Mouse (Mus musculus): ENCODE measurements around the gene Gfra1. TPM values are rescaled to one million over a fixed set of nuclear protein-coding genes. Genes with fewer than 3 reads are reported as not detected.

The Gfra1 gene
- polyA plus RNA-seq, 2 experiments: 19.5 to 19.9 TPM

- Histone ChIP-seq H3K4me1 (ENCODE audit: control insufficient read depth, insufficient read depth, low read length) (no peaks in the 10 kb centered on the region), H3K4me3 (replicated peaks; ENCODE audit: low read length) (no peak overlapping the region), H3K9me3 (ENCODE audit: control insufficient read depth, low read length) (peaks cover 10% of the 10 kb centered on the region), H3K27me3 (ENCODE audit: control insufficient read depth, insufficient read depth, low read length) (no peaks in the 10 kb centered on the region), H3K4me2 (replicated peaks; ENCODE audit: low read depth, low read length, severe bottlenecking) (no peak overlapping the region), H3K9ac (ENCODE audit: low read depth, low read length, severe bottlenecking) (no peak overlapping the region), H3K36me3 (ENCODE audit: control insufficient read depth, insufficient read depth, low read length) (no peaks in the 10 kb centered on the region), H3K27ac (replicated peaks; ENCODE audit: low read depth, low read length) (no peak overlapping the region)
- 93% methylated on average over 5 of the region's 5 CpGs for WGBS
- no peak for ATAC-seq (ENCODE audit: low FRiP score, low read depth)
- TF ChIP-seq POLR2A (IDR thresholded peaks at IDR 0.05; ENCODE audit: borderline replicate concordance, extremely low read depth, insufficient read depth, insufficient read length): no peak
- DNase-seq (ENCODE audit: low spot score): no peak
Observed at GRCm38 (mm10) chr19:58315681-58316080, 140.0 kb downstream of the Gfra1 start.

- no peak overlapping the region for H3K27ac ChIP-seq (replicated peaks; ENCODE audit: low read depth, low read length)
- ATAC-seq (ENCODE audit: low FRiP score, low read depth) (no peak), DNase-seq (ENCODE audit: low spot score) (no peak)
- no peaks in the 10 kb centered on the region for H3K36me3 ChIP-seq (ENCODE audit: control insufficient read depth, insufficient read depth, low read length)
- H3K9me3 ChIP-seq (ENCODE audit: control insufficient read depth, low read length): peaks cover 10% of the 10 kb centered on the region
- H3K4me1 ChIP-seq (ENCODE audit: control insufficient read depth, insufficient read depth, low read length): no peaks in the 10 kb centered on the region
- H3K9ac ChIP-seq (ENCODE audit: low read depth, low read length, severe bottlenecking): no peak overlapping the region
- 95% methylated on average over 5 of the region's 5 CpGs for WGBS
- H3K27me3 ChIP-seq (ENCODE audit: control insufficient read depth, insufficient read depth, low read length): no peaks in the 10 kb centered on the region
- H3K4me2 ChIP-seq (replicated peaks; ENCODE audit: low read depth, low read length, severe bottlenecking): no peak overlapping the region
- H3K4me3 ChIP-seq (replicated peaks; ENCODE audit: low read length): no peak overlapping the region
- no peak for TF ChIP-seq POLR2A (IDR thresholded peaks at IDR 0.05; ENCODE audit: borderline replicate concordance, extremely low read depth, insufficient read depth, insufficient read length)
Observed at GRCm38 (mm10) chr19:58314631-58315030, 141.1 kb downstream of the Gfra1 start.

GRCm38 (mm10) chr19:58313785-58314184 is 141.9 kb downstream of the Gfra1 start:
- ATAC-seq (ENCODE audit: low FRiP score, low read depth): no peak
- no peak for DNase-seq (ENCODE audit: low spot score)
- no peak overlapping the region for H3K27ac ChIP-seq (replicated peaks; ENCODE audit: low read depth, low read length)
- no peak for TF ChIP-seq POLR2A (IDR thresholded peaks at IDR 0.05; ENCODE audit: borderline replicate concordance, extremely low read depth, insufficient read depth, insufficient read length)
- H3K27me3 ChIP-seq (ENCODE audit: control insufficient read depth, insufficient read depth, low read length): no peaks in the 10 kb centered on the region
- no peak overlapping the region for H3K4me2 ChIP-seq (replicated peaks; ENCODE audit: low read depth, low read length, severe bottlenecking)
- WGBS: 82% methylated on average over 2 of the region's 2 CpGs
- peaks cover 10% of the 10 kb centered on the region for H3K9me3 ChIP-seq (ENCODE audit: control insufficient read depth, low read length)
- H3K4me1 ChIP-seq (ENCODE audit: control insufficient read depth, insufficient read depth, low read length): no peaks in the 10 kb centered on the region
- H3K4me3 ChIP-seq (replicated peaks; ENCODE audit: low read length): no peak overlapping the region
- no peaks in the 10 kb centered on the region for H3K36me3 ChIP-seq (ENCODE audit: control insufficient read depth, insufficient read depth, low read length)
- H3K9ac ChIP-seq (ENCODE audit: low read depth, low read length, severe bottlenecking): no peak overlapping the region

- Histone ChIP-seq H3K27me3 (ENCODE audit: control insufficient read depth, insufficient read depth, low read length) (no peaks in the 10 kb centered on the region), H3K4me1 (ENCODE audit: control insufficient read depth, insufficient read depth, low read length) (no peaks in the 10 kb centered on the region), H3K4me2 (replicated peaks; ENCODE audit: low read depth, low read length, severe bottlenecking) (no peak overlapping the region), H3K27ac (replicated peaks; ENCODE audit: low read depth, low read length) (no peak overlapping the region), H3K36me3 (ENCODE audit: control insufficient read depth, insufficient read depth, low read length) (no peaks in the 10 kb centered on the region), H3K9ac (ENCODE audit: low read depth, low read length, severe bottlenecking) (no peak overlapping the region), H3K4me3 (replicated peaks; ENCODE audit: low read length) (no peak overlapping the region), H3K9me3 (ENCODE audit: control insufficient read depth, low read length) (peaks cover 10% of the 10 kb centered on the region)
- no peak for ATAC-seq (ENCODE audit: low FRiP score, low read depth)
- no peak for DNase-seq (ENCODE audit: low spot score)
- TF ChIP-seq POLR2A (IDR thresholded peaks at IDR 0.05; ENCODE audit: borderline replicate concordance, extremely low read depth, insufficient read depth, insufficient read length): no peak
- WGBS: 82% methylated on average over 2 of the region's 2 CpGs
Observed at GRCm38 (mm10) chr19:58312492-58312891, 143.2 kb downstream of the Gfra1 start.

GRCm38 (mm10) chr19:58310334-58311315 is 145.1 kb downstream of the Gfra1 start:
- no peaks in the 10 kb centered on the region for H3K27me3 ChIP-seq (ENCODE audit: control insufficient read depth, insufficient read depth, low read length)
- no peaks in the 10 kb centered on the region for H3K36me3 ChIP-seq (ENCODE audit: control insufficient read depth, insufficient read depth, low read length)
- WGBS: 60% methylated on average over 12 of the region's 12 CpGs
- ATAC-seq (ENCODE audit: low FRiP score, low read depth): no peak
- TF ChIP-seq POLR2A (IDR thresholded peaks at IDR 0.05; ENCODE audit: borderline replicate concordance, extremely low read depth, insufficient read depth, insufficient read length): no peak
- no peak overlapping the region for H3K9ac ChIP-seq (ENCODE audit: low read depth, low read length, severe bottlenecking)
- no peak overlapping the region for H3K4me3 ChIP-seq (replicated peaks; ENCODE audit: low read length)
- no peaks in the 10 kb centered on the region for H3K4me1 ChIP-seq (ENCODE audit: control insufficient read depth, insufficient read depth, low read length)
- DNase-seq (ENCODE audit: low spot score): no peak
- H3K4me2 ChIP-seq (replicated peaks; ENCODE audit: low read depth, low read length, severe bottlenecking): no peak overlapping the region
- peaks cover 15% of the 10 kb centered on the region for H3K9me3 ChIP-seq (ENCODE audit: control insufficient read depth, low read length)
- no peak overlapping the region for H3K27ac ChIP-seq (replicated peaks; ENCODE audit: low read depth, low read length)

Measured in limb, embryonic 14.5 days (tissue).